Mouse (Mus musculus): ENCODE measurements around the gene Alox12e. TPM values are rescaled to one million over a fixed set of nuclear protein-coding genes. Genes with fewer than 3 reads are reported as not detected.
"Not testable (repeated sequence)": the region's sequence is repeated elsewhere in the genome, so short reads cannot be mapped to it uniquely, and the experiment has no call there.

Gene Alox12e
- not detected for polyA plus RNA-seq (2017; shearing (Covaris generic))

GRCm38 (mm10) chr11:70322528-70322927 is at the start of gene Alox12e:
Alox12e (minus strand) TSS chr11:70322628.
- no peak for ATAC-seq

GRCm38 (mm10) chr11:70368626-70369025 is 46.2 kb upstream of the Alox12e start:
- ATAC-seq, result not testable (repeated sequence)

DNA sequence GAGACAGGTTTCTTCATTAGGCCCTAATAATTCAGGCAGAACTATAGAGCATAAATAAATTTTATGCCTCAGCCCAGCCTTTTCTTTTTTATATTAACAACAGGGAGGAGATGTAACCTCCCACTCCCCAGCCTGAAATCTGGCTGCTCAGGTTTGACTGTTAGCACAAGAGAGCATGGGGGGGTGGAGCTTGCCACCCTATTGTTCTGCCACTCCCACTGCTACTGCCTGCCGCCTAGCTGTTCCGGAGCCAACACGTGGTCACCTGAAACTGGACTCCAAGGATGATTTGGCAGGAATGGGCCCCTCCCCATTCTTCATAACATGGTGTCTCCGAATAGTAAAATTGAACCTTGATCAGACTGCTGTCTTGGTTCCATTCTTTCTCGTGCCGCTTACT is 45.3 kb upstream of the Alox12e start:
- not testable (repeated sequence) for ATAC-seq

- ATAC-seq, result no peak
These were observed 29.4 kb upstream of the Alox12e start, which contains the start of gene Alox15 for GRCm38 (mm10) chr11:70351868-70352267. Alox15 (minus strand) TSS chr11:70352031.

DNA sequence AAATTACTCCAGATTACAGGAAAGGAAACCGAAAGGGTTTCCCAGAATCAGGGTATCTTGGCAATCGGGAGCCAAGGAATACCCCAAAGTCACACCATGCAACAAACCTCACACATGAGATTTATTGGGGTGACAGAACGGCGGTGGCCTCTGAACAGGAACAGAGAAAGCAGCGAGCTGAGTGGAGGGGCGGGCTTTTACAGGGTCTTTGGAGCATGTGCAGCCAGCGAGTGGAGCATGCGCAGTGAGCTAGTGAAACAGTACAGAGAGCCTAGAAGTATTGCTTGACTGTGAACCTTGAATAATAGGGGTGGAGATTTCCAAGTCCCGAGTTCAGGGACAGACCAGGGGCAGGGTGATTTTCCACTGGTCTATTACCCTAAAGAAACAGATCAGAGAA is 26.2 kb upstream of the Alox12e start:
- ATAC-seq, result no peak

DNA sequence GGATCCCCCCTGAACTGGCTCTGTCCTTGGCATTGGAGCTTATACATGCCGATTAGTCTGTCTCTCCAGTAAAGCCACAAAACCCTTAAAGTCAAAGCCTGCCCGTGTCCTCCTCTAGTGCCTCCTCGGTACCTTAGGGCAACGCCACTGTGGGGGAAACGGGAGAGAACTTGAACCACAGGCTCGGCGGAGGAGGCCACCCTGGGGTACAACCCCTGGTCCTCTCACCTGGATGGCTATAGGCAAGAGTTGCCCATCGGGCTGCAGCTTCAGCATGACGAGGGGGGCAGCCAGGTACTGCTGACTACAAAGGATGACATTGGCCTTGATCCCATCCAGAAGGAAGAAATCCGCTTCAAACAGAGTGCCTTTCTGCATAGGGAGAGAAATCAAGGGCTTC is 25.4 kb upstream of the Alox12e start:
- no peak for ATAC-seq

- ATAC-seq, result no peak
These were observed 23.1 kb upstream of the Alox12e start for GRCm38 (mm10) chr11:70345546-70345945.

DNA sequence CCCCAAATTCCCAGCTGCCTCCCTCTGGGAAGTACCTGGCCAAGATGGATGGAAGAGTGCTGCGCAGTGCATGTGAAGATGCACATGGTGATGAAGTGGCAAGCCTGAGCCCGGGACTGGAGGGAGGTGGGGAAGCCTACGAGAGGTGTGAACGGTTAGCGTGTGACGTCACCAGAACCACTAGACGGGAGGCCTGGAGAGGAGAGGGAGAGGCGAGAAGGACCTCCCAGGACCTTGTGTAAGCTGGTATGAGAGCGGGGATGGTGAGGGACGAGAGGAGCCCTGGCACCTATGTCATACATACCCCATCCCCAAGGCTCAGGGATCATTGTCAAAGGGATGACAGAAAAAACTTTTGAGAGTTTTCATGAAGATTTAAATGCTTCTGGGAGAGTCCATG is 22.6 kb upstream of the Alox12e start:
- no peak for ATAC-seq

DNA sequence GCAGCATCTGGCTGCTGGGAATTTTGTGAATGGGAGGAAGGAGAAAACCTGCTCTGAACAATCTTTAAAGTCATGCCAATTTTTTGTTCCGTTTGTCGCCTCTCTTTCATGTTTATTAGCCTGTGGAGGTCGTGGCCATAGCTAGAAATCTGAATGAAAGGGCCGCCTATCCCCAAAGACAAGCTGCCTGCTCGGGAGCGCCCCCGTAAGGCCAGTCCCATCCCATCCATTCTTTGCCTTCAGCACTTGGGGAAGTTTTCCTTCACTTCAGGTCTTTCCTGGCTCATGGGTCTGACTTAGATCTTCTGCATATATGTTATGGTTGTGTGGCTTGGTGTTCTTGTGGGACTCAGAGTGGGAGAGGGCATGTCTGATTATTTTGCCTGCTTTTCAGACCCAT is 17.1 kb upstream of the Alox12e start:
- ATAC-seq, result no peak

DNA sequence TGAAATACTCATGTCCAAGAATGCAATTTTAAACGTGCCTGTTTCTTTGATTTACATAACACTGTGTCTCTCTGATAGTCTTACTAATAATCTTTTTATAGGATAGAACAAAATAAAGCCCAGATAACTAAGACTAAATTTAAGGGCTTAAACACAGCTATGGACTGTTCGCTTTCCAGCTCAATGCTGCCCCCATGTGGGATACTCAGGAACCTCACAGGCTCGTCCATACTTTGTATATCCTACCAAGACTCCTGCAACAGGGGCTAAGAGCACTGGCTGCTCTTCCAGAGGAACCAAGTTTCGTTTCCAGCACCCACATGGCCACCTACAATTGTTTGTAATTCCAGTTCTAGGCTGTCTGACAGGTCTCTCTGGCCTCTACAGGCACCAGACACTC is 12.0 kb upstream of the Alox12e start:
- no peak for ATAC-seq

DNA sequence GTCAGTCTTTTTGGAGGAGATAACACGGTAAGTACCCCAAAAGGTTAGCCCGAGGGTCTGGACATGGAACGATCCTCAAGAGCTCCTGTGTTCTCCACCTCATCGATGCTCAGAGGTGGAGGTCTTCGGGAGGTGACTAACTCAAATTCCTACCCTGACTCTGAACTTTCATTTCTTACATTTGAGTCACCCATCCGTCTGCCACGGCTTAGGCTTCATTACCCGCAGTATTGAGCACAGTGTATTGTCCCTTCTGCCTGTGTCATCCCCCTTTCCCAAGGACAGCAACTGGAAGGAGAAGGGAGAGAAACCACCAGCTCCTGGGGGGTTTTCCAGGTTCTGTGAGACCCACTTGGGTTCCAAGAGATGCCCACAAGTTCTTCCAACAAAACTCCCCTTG is 2.3 kb upstream of the Alox12e start:
- ATAC-seq, result no peak

- no peak for ATAC-seq
These were observed 764 bp downstream of the Alox12e start for GRCm38 (mm10) chr11:70321664-70322063.

DNA sequence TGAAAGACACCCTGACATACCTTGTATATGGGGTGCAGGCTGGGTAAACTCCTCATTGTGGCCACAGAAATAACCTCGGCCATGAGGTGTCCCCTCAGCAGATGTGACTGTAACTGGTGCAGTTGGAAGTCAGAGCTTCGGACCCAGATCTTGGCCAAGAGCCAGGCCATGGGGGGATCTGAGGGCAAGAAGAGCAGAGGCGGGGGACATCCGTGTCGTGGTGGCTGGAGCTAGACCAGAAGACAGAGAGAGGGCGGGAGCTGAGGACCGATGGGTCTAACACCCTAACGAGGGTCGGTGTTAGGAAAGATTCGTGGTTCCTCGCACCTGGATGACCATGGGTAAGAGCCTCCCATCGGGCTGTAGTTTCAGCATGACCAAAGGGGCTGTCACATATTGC is 2.8 kb downstream of the Alox12e start:
- no peak for ATAC-seq

DNA sequence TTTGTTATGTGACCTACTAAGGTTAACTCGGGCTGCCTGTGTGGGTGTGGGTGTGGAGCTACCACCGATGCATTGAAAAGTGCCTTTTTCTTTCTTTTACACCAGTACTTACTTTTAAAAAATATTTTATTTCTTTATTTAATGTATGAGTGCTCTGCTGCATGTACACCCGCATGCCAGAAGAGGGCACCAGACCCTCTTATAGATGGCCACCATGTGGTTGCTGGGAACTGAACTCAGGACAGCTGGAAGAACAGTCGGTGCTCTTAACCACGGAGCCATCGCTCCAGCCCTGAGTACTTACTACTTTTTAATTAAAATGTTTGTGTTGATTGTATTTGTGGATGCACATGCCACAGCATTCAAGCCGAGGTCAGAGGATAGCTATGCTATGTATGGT is 8.6 kb downstream of the Alox12e start:
- no peak for ATAC-seq

DNA sequence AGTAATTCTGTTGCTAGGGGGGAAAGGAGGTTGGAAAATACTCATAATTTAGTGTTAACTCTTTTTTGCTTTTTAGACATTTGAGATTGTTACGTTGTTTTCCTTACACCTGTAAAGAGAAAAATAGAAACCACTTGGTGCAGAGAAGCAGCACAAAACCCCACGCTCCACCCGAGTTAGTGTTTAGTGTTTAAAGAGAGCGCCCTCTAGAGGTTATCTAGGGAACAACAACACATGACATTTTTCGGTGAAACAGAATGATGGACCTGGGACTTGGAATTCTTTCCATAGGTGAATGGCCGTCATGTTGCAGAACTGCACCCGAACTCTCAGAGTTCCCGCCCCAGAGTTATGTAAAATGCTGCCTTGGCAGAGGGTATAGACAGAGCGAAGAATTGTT is 13.1 kb downstream of the Alox12e start:
- ATAC-seq, result no peak

- ATAC-seq, result no peak
These were observed 14.1 kb downstream of the Alox12e start for GRCm38 (mm10) chr11:70308296-70308695.

- peak; percentile 40 for ATAC-seq
These were observed 16.3 kb downstream of the Alox12e start for GRCm38 (mm10) chr11:70306159-70306558.

DNA sequence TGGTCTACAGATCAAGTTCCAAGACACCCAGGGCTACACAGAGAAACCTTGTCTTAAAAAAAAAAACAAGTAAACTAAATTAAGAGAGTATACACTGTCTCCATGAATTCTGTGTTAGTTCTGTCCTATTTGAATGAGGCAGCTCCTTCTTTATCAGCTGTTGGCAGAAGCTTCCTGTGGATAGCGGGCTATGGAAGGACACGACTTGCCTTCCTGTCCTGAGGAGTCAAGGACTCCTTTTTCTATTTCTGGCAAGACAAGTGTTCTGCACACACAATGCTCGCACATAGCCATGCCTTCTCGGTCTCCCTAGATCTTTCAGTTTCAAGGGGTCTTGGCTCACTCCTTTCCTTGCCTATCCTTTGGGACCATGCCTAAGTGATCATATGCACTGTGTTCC is 20.1 kb downstream of the Alox12e start:
- ATAC-seq, result no peak

DNA sequence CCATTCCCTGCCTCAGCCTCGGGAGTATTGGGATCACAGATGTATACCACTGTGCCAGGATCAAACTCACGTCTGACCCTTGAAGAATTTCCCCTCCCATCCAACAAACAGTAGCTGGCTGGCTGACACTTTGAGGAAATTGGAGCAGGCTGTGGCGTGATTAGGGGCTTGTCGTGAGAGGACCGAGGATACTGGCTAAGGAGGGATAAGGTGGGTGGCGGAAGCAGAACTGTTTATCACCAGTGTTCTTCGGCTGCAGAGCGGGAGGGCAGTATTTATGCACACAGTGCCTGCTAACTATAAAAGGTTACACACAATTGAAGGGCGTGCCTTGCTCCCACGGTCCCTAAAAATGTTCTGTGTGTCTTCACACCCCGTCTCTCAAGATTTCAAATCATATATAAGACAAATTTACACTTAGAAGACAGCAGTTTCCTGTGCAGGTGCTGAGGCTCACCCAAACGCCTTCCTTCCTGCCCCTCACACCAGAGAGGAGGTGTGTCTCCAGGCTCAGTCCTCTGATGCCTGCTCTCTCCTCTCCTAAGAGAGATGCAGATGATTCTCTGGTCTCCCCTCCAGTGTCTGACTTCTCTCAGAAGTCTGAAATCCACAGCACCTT is 24.5 kb downstream of the Alox12e start:
- ATAC-seq, result peak; percentile 69

DNA sequence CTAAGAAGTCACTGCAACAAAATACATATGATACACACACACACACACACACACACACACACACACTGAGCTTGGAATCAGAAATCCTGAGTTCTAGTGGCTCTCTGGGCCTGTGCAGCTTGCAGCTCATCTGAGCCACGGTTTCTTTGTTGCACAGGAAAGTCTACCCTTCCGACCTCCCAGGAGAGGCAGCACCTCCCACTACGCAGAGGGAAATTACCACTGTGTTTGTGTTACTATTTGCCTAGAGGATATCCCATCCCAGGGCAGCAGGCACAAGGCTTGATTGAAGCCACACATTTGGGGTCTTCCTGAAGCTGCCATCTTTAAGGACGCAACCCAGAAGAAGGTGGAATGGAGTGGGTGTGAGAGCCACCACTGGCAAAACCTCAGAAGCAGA is 25.0 kb downstream of the Alox12e start:
- ATAC-seq, result no peak

DNA sequence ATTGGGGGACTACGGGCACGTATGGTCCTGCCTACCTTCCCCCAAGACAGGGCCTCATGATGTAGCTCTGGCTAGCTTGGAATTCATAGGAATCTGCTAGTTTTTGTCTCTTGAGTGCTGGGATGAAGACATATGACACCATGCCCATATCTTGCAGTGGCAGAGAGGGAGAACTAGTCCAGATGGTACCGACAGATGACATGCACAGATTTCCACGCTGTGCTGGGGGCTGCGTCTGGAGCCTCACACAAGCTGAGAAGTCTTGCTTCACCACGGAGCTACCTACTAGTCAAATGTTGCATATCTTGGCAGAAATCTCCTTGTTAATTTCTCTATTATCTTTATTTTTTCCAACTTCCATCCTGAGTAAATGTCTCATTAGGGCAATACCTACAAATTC is 28.5 kb downstream of the Alox12e start:
- no peak for ATAC-seq

DNA sequence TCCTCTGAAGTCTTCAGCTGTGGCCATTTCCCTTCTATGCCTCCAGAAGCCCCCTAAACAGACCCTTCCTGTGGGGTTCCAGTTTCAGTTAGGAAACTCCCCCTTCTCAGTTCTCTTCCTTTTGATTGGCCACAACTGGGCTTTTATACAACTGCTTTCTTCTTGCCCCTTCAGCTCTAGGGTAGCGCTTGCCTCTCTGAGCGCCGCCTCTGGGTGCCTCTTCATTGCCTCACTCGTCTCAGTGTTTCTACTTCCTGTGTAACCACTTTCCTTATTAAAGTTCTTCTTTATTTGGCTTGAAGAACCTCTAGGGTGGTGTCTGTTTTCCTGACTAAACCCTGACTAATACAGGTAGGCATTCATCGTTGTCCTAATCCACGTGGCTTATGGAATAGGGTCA is 31.2 kb downstream of the Alox12e start:
- no peak for ATAC-seq

DNA sequence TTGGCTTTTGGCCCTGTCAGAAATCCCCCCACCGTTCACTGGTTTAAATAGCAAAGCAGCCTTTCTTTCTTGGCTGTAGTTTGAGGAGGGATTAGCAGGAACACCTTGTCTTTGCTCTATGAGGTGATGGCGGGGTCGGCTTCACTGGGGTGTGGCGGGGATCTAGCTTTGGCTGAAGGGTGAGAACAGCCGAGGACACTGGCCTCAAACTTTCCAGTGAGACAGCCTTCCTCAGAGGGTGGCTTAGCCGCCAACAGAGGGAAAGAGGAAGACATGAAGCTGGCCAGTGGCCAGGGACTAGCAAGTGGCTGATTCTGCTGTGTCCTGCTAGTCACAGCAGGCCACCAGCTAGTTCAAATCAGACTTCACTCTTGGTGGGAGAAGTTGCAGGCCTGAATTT is 33.2 kb downstream of the Alox12e start:
- ATAC-seq, result no peak

- no peak for ATAC-seq
These were observed 34.3 kb downstream of the Alox12e start for GRCm38 (mm10) chr11:70288102-70288501.

DNA sequence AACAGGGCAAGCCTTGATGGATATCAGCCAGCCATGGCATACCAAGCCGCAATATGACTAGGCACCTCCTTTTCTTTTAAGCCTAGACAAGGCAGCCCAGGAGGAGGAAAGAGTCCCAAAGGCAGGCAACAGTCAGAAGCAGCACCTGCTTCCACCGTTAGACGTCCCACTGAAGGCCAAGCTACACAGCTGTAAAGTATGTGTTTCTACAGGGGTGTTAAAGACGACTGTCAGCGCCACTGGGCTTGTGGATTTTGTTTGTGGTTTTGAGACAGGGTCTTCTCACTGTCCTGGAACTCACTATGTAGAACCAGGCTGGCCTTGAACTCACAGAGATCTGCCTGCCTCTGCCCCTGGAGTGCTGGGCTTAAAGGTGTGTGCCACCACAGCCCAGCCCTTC is 36.7 kb downstream of the Alox12e start:
- no peak for ATAC-seq

Measured in activated CD4-positive, CD25-positive, alpha-beta regulatory T cell, adult 4 months (primary cell).